Mouse (Mus musculus): ENCODE data around the gene Mapk8ip1.

DNA sequence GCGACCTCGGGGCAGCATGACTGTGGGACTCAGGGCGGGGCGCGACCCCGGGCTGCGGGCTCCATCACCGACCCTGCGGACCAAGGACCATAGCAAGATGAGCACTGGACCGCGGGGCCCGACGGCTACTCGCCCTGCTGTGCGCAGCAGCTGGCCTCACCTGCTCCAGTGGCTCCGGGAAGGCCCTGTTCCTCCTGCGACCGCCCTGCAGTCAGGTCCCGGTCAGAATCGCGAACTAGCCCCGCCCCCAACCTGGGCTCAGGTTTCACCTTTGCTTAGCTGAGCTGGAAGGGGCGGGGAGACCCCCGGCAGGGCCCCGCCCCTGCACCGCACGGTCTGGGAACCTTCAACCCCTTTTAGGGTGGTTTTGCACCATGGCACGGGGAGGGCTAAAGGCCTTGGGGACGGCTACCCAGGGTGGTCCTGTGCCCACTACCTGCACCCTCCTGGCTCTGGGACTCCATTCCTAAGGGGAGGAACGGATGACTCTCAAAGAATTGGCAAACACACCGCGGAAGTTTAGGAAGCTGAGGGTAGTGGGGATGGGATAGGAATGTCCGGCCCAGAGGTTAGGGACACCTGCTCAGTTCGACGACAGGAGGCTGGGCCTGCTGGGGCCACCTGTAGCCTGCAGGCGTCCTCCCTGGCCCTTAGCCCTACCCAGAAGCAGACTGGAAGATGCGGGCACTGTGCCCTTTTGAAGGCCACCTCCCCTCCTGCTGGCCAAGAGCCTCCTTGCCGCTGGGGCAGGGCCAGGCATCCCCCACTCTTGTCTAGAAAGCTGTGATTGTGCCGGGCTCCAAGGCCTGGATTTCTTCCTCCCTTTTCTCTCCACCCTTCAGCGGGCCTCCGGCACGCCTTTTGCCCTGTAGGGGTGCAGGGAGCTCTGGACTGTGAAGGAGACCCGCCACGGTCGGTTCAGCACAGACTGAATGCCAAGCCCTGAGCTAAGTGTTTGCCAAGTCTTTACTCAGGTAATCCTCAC is 29.9 kb downstream of the Mapk8ip1 start:
- TF ChIP-seq POLR2A (IDR thresholded peaks at IDR 0.05; ENCODE audit: insufficient read depth, low read depth, low read length) = no peak
- no peak for TF ChIP-seq CTCF (IDR thresholded peaks at IDR 0.05)
- no peak for TF ChIP-seq EP300 (IDR thresholded peaks at IDR 0.05; ENCODE audit: insufficient read depth, low read depth, low read length)
